Mouse (Mus musculus): ENCODE results near the gene Tnfrsf14. TPM values are rescaled to one million over a fixed set of nuclear protein-coding genes. Genes with fewer than 3 reads are reported as not detected.

Gene Tnfrsf14
- polyA plus RNA-seq (2012; rRNA removed) = 210 and 232 TPM in 2 replicates

DNA sequence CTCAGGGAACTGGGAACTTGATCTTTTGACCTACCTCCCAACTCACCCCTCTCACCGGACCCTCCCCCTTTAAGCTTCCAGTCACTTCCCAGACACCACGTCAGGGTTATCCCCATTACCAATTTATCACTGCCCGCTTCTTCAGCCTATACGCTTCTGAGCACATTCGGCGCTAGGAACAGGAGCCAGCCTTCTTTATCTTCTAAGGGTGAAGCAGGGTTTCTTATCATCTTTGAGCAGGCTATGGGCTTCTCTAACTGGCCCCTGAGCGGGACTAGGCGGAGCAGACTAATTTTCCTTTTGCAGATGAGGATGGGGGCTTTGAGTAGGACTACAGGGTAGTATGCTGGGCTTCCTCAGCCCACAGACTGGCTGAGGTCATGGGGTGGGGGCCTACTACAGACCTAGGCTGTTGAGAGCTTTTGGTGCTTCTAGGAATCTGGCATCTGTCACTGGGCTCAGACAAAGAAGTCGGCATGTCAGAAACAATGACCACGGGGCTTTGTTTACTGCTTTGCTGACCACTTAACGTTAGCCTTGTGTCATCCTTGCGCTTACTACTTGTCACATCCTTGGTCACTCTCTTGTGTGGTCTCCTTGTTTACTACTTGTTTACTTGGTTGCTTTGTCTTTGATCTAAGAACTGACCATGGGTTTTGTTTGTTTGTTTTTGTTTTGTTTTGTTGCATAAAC is at the start of gene Tnfrsf14:
Gene Tnfrsf14 (minus strand): TSS at position 169 of the 693 bp plus-strand sequence.
- DNase-seq (ENCODE audit: low read depth in 1 of 2, low spot score in 2 of 2) = no peak
- H3K27ac ChIP-seq (ENCODE audit: insufficient read depth, low read length) = peak within 1 kb of the TSS; percentile 93
- 36% methylated on average over 12 of the region's 12 CpGs for WGBS
- H3K4me1 ChIP-seq (ENCODE audit: control insufficient read depth, insufficient read depth, insufficient read length) = peaks cover 19% of the 10 kb centered on the region; the same call in 1 of the 2 replicates
- peak within 1 kb of the TSS; percentile 77 for H3K4me3 ChIP-seq (ENCODE audit: extremely low read depth, insufficient read depth, insufficient read length)
- no peaks in the 10 kb centered on the region for H3K27me3 ChIP-seq (ENCODE audit: control insufficient read depth, insufficient read depth, low read length)
- peaks cover 17% of the 10 kb centered on the region for H3K36me3 ChIP-seq (ENCODE audit: control insufficient read depth, insufficient read depth, low read length)
- no peak for TF ChIP-seq CTCF (IDR thresholded peaks at IDR 0.05; ENCODE audit: extremely low read depth, insufficient read depth, insufficient read length, insufficient replicate concordance)
- no peak for TF ChIP-seq POLR2A (IDR thresholded peaks at IDR 0.05; ENCODE audit: low read depth, low read length)

GRCm38 (mm10) chr4:154974163-154974611 is 45.8 kb upstream of the Tnfrsf14 start:
- Histone ChIP-seq H3K4me3 (ENCODE audit: extremely low read depth, insufficient read depth, insufficient read length) (no peak overlapping the region), H3K27ac (ENCODE audit: insufficient read depth, low read length) (no peak overlapping the region), H3K27me3 (ENCODE audit: control insufficient read depth, insufficient read depth, low read length) (no peaks in the 10 kb centered on the region), H3K4me1 (ENCODE audit: control insufficient read depth, insufficient read depth, insufficient read length) (no peaks in the 10 kb centered on the region), H3K36me3 (ENCODE audit: control insufficient read depth, insufficient read depth, low read length) (peaks cover 93% of the 10 kb centered on the region)
- TF ChIP-seq POLR2A (IDR thresholded peaks at IDR 0.05; ENCODE audit: low read depth, low read length) (no peak), CTCF (IDR thresholded peaks at IDR 0.05; ENCODE audit: extremely low read depth, insufficient read depth, insufficient read length, insufficient replicate concordance) (no peak)
- WGBS = 84% methylated on average over 11 of the region's 11 CpGs
- no peak for DNase-seq (ENCODE audit: low read depth in 1 of 2, low spot score in 2 of 2)

DNA sequence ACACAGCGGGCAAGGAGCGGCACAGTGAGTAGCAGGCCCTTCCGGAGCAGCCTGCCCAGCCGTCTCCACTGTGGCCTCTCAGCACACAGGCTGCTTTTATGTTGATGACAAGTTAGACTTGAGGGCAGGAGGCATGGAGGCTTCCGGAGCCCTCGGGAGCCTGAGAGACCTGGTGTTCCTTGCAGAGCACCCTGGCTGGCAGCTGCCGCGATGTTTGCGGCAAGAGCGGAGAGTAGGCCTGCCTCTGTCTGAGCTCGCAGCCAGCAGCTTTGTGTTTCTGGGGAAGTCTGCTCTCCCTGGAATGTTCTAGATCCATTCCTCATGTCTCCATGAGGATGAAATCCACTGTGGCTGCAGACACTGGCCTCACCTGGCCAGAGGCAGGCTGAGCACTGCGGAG is 44.2 kb upstream of the Tnfrsf14 start:
- peaks cover 82% of the 10 kb centered on the region for H3K36me3 ChIP-seq (ENCODE audit: control insufficient read depth, insufficient read depth, low read length)
- WGBS = 98% methylated on average over 12 of the region's 12 CpGs
- H3K27ac ChIP-seq (ENCODE audit: insufficient read depth, low read length) = no peak overlapping the region
- no peak for TF ChIP-seq CTCF (IDR thresholded peaks at IDR 0.05; ENCODE audit: extremely low read depth, insufficient read depth, insufficient read length, insufficient replicate concordance)
- H3K4me1 ChIP-seq (ENCODE audit: control insufficient read depth, insufficient read depth, insufficient read length) = no peaks in the 10 kb centered on the region
- no peak for DNase-seq (ENCODE audit: low read depth in 1 of 2, low spot score in 2 of 2)
- no peak overlapping the region for H3K4me3 ChIP-seq (ENCODE audit: extremely low read depth, insufficient read depth, insufficient read length)
- H3K27me3 ChIP-seq (ENCODE audit: control insufficient read depth, insufficient read depth, low read length) = no peaks in the 10 kb centered on the region

- peaks cover 32% of the 10 kb centered on the region for H3K36me3 ChIP-seq (ENCODE audit: control insufficient read depth, insufficient read depth, low read length)
- DNase-seq (ENCODE audit: low read depth in 1 of 2, low spot score in 2 of 2) = peak in 1 of 2 experiments; percentile 61
- WGBS = 82% methylated on average over 5 of the region's 5 CpGs
Observed at GRCm38 (mm10) chr4:154967173-154967572, 38.8 kb upstream of the Tnfrsf14 start.

GRCm38 (mm10) chr4:154965856-154966255 is 37.5 kb upstream of the Tnfrsf14 start:
- 84% methylated on average over 3 of the region's 3 CpGs for WGBS

More at GRCm38 (mm10) chr4:154967173-154967572, 38.8 kb upstream of the Tnfrsf14 start:
- Histone ChIP-seq H3K27me3 (ENCODE audit: control insufficient read depth, insufficient read depth, low read length) (no peaks in the 10 kb centered on the region), H3K27ac (ENCODE audit: insufficient read depth, low read length) (no peak overlapping the region), H3K4me1 (ENCODE audit: control insufficient read depth, insufficient read depth, insufficient read length) (peaks cover 16% of the 10 kb centered on the region; the same call in 1 of the 2 replicates), H3K4me3 (ENCODE audit: extremely low read depth, insufficient read depth, insufficient read length) (no peak overlapping the region)
- TF ChIP-seq CTCF (IDR thresholded peaks at IDR 0.05; ENCODE audit: extremely low read depth, insufficient read depth, insufficient read length, insufficient replicate concordance) (peak; percentile 40; the same call in 1 of the 2 replicates), POLR2A (IDR thresholded peaks at IDR 0.05; ENCODE audit: low read depth, low read length) (no peak)

GRCm38 (mm10) chr4:154964581-154965235 is 36.3 kb upstream of the Tnfrsf14 start:
- peaks cover 8% of the 10 kb centered on the region for H3K36me3 ChIP-seq (ENCODE audit: control insufficient read depth, insufficient read depth, low read length)
- 2% methylated on average over 36 of the region's 36 CpGs for WGBS
- TF ChIP-seq CTCF (IDR thresholded peaks at IDR 0.05; ENCODE audit: extremely low read depth, insufficient read depth, insufficient read length, insufficient replicate concordance) (no peak), POLR2A (IDR thresholded peaks at IDR 0.05; ENCODE audit: low read depth, low read length) (no peak)
- H3K27me3 ChIP-seq (ENCODE audit: control insufficient read depth, insufficient read depth, low read length) = peaks cover 2% of the 10 kb centered on the region; the same call in 1 of the 2 replicates
- DNase-seq (ENCODE audit: low read depth in 1 of 2, low spot score in 2 of 2) = no peak
- peak overlapping the region; percentile 82 for H3K27ac ChIP-seq (ENCODE audit: insufficient read depth, low read length)
- H3K4me3 ChIP-seq (ENCODE audit: extremely low read depth, insufficient read depth, insufficient read length) = peak overlapping the region; percentile 77
- H3K4me1 ChIP-seq (ENCODE audit: control insufficient read depth, insufficient read depth, insufficient read length) = peaks cover 18% of the 10 kb centered on the region; the same call in 1 of the 2 replicates

More at GRCm38 (mm10) chr4:154965856-154966255, 37.5 kb upstream of the Tnfrsf14 start:
- Histone ChIP-seq H3K27ac (ENCODE audit: insufficient read depth, low read length) (no peak overlapping the region), H3K4me1 (ENCODE audit: control insufficient read depth, insufficient read depth, insufficient read length) (peaks cover 16% of the 10 kb centered on the region; the same call in 1 of the 2 replicates), H3K27me3 (ENCODE audit: control insufficient read depth, insufficient read depth, low read length) (no peaks in the 10 kb centered on the region; the same call in 1 of the 2 replicates), H3K36me3 (ENCODE audit: control insufficient read depth, insufficient read depth, low read length) (peaks cover 20% of the 10 kb centered on the region), H3K4me3 (ENCODE audit: extremely low read depth, insufficient read depth, insufficient read length) (no peak overlapping the region)
- DNase-seq (ENCODE audit: low read depth in 1 of 2, low spot score in 2 of 2) = no peak
- TF ChIP-seq POLR2A (IDR thresholded peaks at IDR 0.05; ENCODE audit: low read depth, low read length) = no peak

Data from spleen, adult 2 months (tissue).